Mouse (Mus musculus): ENCODE results near the gene Zdhhc8. TPM values are rescaled to one million over a fixed set of nuclear protein-coding genes. Genes with fewer than 3 reads are reported as not detected.

Gene Zdhhc8
- 14.8 and 16.4 TPM in 2 replicates for polyA plus RNA-seq (2014; fragmentation: Nextera tagmentation; extraction: Ambion mirVana)

GRCm38 (mm10) chr16:18234671-18235388 is at the start of gene Zdhhc8:
Gene Zdhhc8, minus strand, starts transcription at chr16:18235136.
- WGBS = under 1% methylated on average over 59 of the region's 79 CpGs
- H3K4me1 ChIP-seq (replicated peaks; ENCODE audit: control insufficient read depth, insufficient read depth, low read length) = peaks cover 22% of the 10 kb centered on the region
- peak; percentile 86 for ATAC-seq (ENCODE audit: low FRiP score)

GRCm38 (mm10) chr16:18275166-18275565 is 40.2 kb upstream of the Zdhhc8 start:
- Histone ChIP-seq H3K9me3 (ENCODE audit: control insufficient read depth, low read length) (no peaks in the 10 kb centered on the region), H3K36me3 (replicated peaks; ENCODE audit: control insufficient read depth, insufficient read depth) (peaks cover 96% of the 10 kb centered on the region)
- 75% methylated on average over 2 of the region's 2 CpGs for WGBS

More at GRCm38 (mm10) chr16:18234671-18235388, at the start of gene Zdhhc8:
- peak; percentile 80 for DNase-seq (ENCODE audit: low spot score)
- H3K9me3 ChIP-seq (ENCODE audit: control insufficient read depth, low read length) = no peaks in the 10 kb centered on the region
- H3K36me3 ChIP-seq (replicated peaks; ENCODE audit: control insufficient read depth, insufficient read depth) = peaks cover 27% of the 10 kb centered on the region
- peak within 1 kb of the TSS; percentile 87 for H3K9ac ChIP-seq
- no peaks in the 10 kb centered on the region for H3K27me3 ChIP-seq (ENCODE audit: control insufficient read depth, insufficient read depth, low read length)
- peak within 1 kb of the TSS; percentile 88 for H3K4me3 ChIP-seq (replicated peaks; ENCODE audit: low read length)
- peak within 1 kb of the TSS; percentile 92 for H3K27ac ChIP-seq
- H3K4me2 ChIP-seq (replicated peaks) = peak within 1 kb of the TSS; percentile 82

GRCm38 (mm10) chr16:18268182-18268581 is 33.2 kb upstream of the Zdhhc8 start:
- 91% methylated on average over 5 of the region's 5 CpGs for WGBS
- Histone ChIP-seq H3K4me3 (replicated peaks; ENCODE audit: low read length) (no peak overlapping the region), H3K9ac (no peak overlapping the region), H3K9me3 (ENCODE audit: control insufficient read depth, low read length) (no peaks in the 10 kb centered on the region), H3K4me2 (replicated peaks) (no peak overlapping the region), H3K36me3 (replicated peaks; ENCODE audit: control insufficient read depth, insufficient read depth) (peaks cover 87% of the 10 kb centered on the region), H3K27me3 (ENCODE audit: control insufficient read depth, insufficient read depth, low read length) (no peaks in the 10 kb centered on the region), H3K27ac (no peak overlapping the region), H3K4me1 (replicated peaks; ENCODE audit: control insufficient read depth, insufficient read depth, low read length) (no peaks in the 10 kb centered on the region)
- ATAC-seq (ENCODE audit: low FRiP score) (no peak), DNase-seq (ENCODE audit: low spot score) (peak; percentile 35)

More at GRCm38 (mm10) chr16:18275166-18275565, 40.2 kb upstream of the Zdhhc8 start:
- DNase-seq (ENCODE audit: low spot score) = no peak
- no peak overlapping the region for H3K9ac ChIP-seq
- no peak for ATAC-seq (ENCODE audit: low FRiP score)
- H3K27me3 ChIP-seq (ENCODE audit: control insufficient read depth, insufficient read depth, low read length) = no peaks in the 10 kb centered on the region
- H3K4me2 ChIP-seq (replicated peaks) = no peak overlapping the region
- no peak overlapping the region for H3K27ac ChIP-seq
- H3K4me1 ChIP-seq (replicated peaks; ENCODE audit: control insufficient read depth, insufficient read depth, low read length) = no peaks in the 10 kb centered on the region
- H3K4me3 ChIP-seq (replicated peaks; ENCODE audit: low read length) = no peak overlapping the region

GRCm38 (mm10) chr16:18265024-18265423 is 30.1 kb upstream of the Zdhhc8 start:
- Histone ChIP-seq H3K9ac (no peak overlapping the region), H3K4me2 (replicated peaks) (no peak overlapping the region), H3K4me1 (replicated peaks; ENCODE audit: control insufficient read depth, insufficient read depth, low read length) (no peaks in the 10 kb centered on the region), H3K27me3 (ENCODE audit: control insufficient read depth, insufficient read depth, low read length) (no peaks in the 10 kb centered on the region), H3K4me3 (replicated peaks; ENCODE audit: low read length) (no peak overlapping the region), H3K27ac (no peak overlapping the region), H3K9me3 (ENCODE audit: control insufficient read depth, low read length) (no peaks in the 10 kb centered on the region), H3K36me3 (replicated peaks; ENCODE audit: control insufficient read depth, insufficient read depth) (peaks cover 84% of the 10 kb centered on the region)
- DNase-seq (ENCODE audit: low spot score) (no peak), ATAC-seq (ENCODE audit: low FRiP score) (no peak)
- WGBS = 86% methylated on average over 2 of the region's 2 CpGs

- H3K9ac ChIP-seq = no peak within 1 kb of the TSS
- ATAC-seq (ENCODE audit: low FRiP score) = no peak
These were observed 23.3 kb upstream of the Zdhhc8 start, which contains the start of gene Gm49776 for GRCm38 (mm10) chr16:18258221-18258620. Gene Gm49776, minus strand, starts transcription at chr16:18258321.

GRCm38 (mm10) chr16:18253866-18254265 is 18.9 kb upstream of the Zdhhc8 start:
- no peaks in the 10 kb centered on the region for H3K9me3 ChIP-seq (ENCODE audit: control insufficient read depth, low read length)
- peaks cover 18% of the 10 kb centered on the region for H3K4me1 ChIP-seq (replicated peaks; ENCODE audit: control insufficient read depth, insufficient read depth, low read length)
- H3K9ac ChIP-seq = no peak overlapping the region
- H3K27ac ChIP-seq = no peak overlapping the region
- H3K36me3 ChIP-seq (replicated peaks; ENCODE audit: control insufficient read depth, insufficient read depth) = peaks cover 81% of the 10 kb centered on the region
- ATAC-seq (ENCODE audit: low FRiP score) = no peak
- no peaks in the 10 kb centered on the region for H3K27me3 ChIP-seq (ENCODE audit: control insufficient read depth, insufficient read depth, low read length)
- H3K4me3 ChIP-seq (replicated peaks; ENCODE audit: low read length) = no peak overlapping the region
- H3K4me2 ChIP-seq (replicated peaks) = no peak overlapping the region
- no peak for DNase-seq (ENCODE audit: low spot score)
- 91% methylated on average over 1 of the region's 1 CpGs for WGBS

More at GRCm38 (mm10) chr16:18258221-18258620, 23.3 kb upstream of the Zdhhc8 start, which contains the start of gene Gm49776:
- H3K27ac ChIP-seq = no peak within 1 kb of the TSS
- H3K9me3 ChIP-seq (ENCODE audit: control insufficient read depth, low read length) = no peaks in the 10 kb centered on the region
- no peaks in the 10 kb centered on the region for H3K4me1 ChIP-seq (replicated peaks; ENCODE audit: control insufficient read depth, insufficient read depth, low read length)
- H3K4me2 ChIP-seq (replicated peaks) = no peak within 1 kb of the TSS
- H3K27me3 ChIP-seq (ENCODE audit: control insufficient read depth, insufficient read depth, low read length) = no peaks in the 10 kb centered on the region
- no peak within 1 kb of the TSS for H3K4me3 ChIP-seq (replicated peaks; ENCODE audit: low read length)
- DNase-seq (ENCODE audit: low spot score) = no peak
- WGBS = 96% methylated on average over 2 of the region's 2 CpGs
- peaks cover 94% of the 10 kb centered on the region for H3K36me3 ChIP-seq (replicated peaks; ENCODE audit: control insufficient read depth, insufficient read depth)

GRCm38 (mm10) chr16:18252736-18253135 is 17.8 kb upstream of the Zdhhc8 start:
- Histone ChIP-seq H3K4me3 (replicated peaks; ENCODE audit: low read length) (no peak overlapping the region), H3K27ac (no peak overlapping the region), H3K27me3 (ENCODE audit: control insufficient read depth, insufficient read depth, low read length) (no peaks in the 10 kb centered on the region), H3K4me1 (replicated peaks; ENCODE audit: control insufficient read depth, insufficient read depth, low read length) (peaks cover 18% of the 10 kb centered on the region), H3K9ac (no peak overlapping the region), H3K36me3 (replicated peaks; ENCODE audit: control insufficient read depth, insufficient read depth) (peaks cover 71% of the 10 kb centered on the region), H3K9me3 (ENCODE audit: control insufficient read depth, low read length) (no peaks in the 10 kb centered on the region), H3K4me2 (replicated peaks) (no peak overlapping the region)
- ATAC-seq (ENCODE audit: low FRiP score) = no peak
- no peak for DNase-seq (ENCODE audit: low spot score)
- 86% methylated on average over 6 of the region's 6 CpGs for WGBS

- ATAC-seq (ENCODE audit: low FRiP score) (no peak), DNase-seq (ENCODE audit: low spot score) (no peak)
- Histone ChIP-seq H3K27ac (no peak overlapping the region), H3K4me3 (replicated peaks; ENCODE audit: low read length) (no peak overlapping the region; the same call in 1 of the 2 replicates), H3K4me1 (replicated peaks; ENCODE audit: control insufficient read depth, insufficient read depth, low read length) (peaks cover 28% of the 10 kb centered on the region), H3K27me3 (ENCODE audit: control insufficient read depth, insufficient read depth, low read length) (no peaks in the 10 kb centered on the region), H3K36me3 (replicated peaks; ENCODE audit: control insufficient read depth, insufficient read depth) (peaks cover 65% of the 10 kb centered on the region), H3K9me3 (ENCODE audit: control insufficient read depth, low read length) (no peaks in the 10 kb centered on the region), H3K9ac (peak overlapping the region; percentile 74; the same call in 1 of the 2 replicates), H3K4me2 (replicated peaks) (peak overlapping the region; percentile 94)
- WGBS = 67% methylated on average over 10 of the region's 10 CpGs
These were observed 16.2 kb upstream of the Zdhhc8 start for GRCm38 (mm10) chr16:18250828-18251790.

- no peaks in the 10 kb centered on the region for H3K9me3 ChIP-seq (ENCODE audit: control insufficient read depth, low read length)
- no peak overlapping the region for H3K27ac ChIP-seq
- peak overlapping the region; percentile 87 for H3K4me3 ChIP-seq (replicated peaks; ENCODE audit: low read length)
- H3K27me3 ChIP-seq (ENCODE audit: control insufficient read depth, insufficient read depth, low read length) = no peaks in the 10 kb centered on the region
- 54% methylated on average over 4 of the region's 4 CpGs for WGBS
- no peak for DNase-seq (ENCODE audit: low spot score)
- H3K4me1 ChIP-seq (replicated peaks; ENCODE audit: control insufficient read depth, insufficient read depth, low read length) = peaks cover 28% of the 10 kb centered on the region
- H3K9ac ChIP-seq = peak overlapping the region; percentile 74
- peaks cover 65% of the 10 kb centered on the region for H3K36me3 ChIP-seq (replicated peaks; ENCODE audit: control insufficient read depth, insufficient read depth)
- no peak for ATAC-seq (ENCODE audit: low FRiP score)
- peak overlapping the region; percentile 94 for H3K4me2 ChIP-seq (replicated peaks)
These were observed 15.3 kb upstream of the Zdhhc8 start for GRCm38 (mm10) chr16:18250231-18250630.

Measured in hindbrain, embryonic 14.5 days (tissue).